Mouse (Mus musculus) hindlimb bud, embryonic 11.5 days (tissue): ENCODE measurements around the gene Ssna1.

Experiments used
- DNase-seq: peaks from one replicate; pipeline ENCODE4 v3.0.0-alpha.2; 2012; ENCODE audit warnings: low read depth, low spot score; ENCODE audit errors: extremely low spot score

Ssna1 gene

GRCm38 (mm10) chr2:25233421-25233820 is 38.8 kb downstream of the Ssna1 start:
- no peak for DNase-seq

- DNase-seq, result no peak
Observed at GRCm38 (mm10) chr2:25231038-25231437, 41.2 kb downstream of the Ssna1 start.

- DNase-seq, result no peak
Observed at GRCm38 (mm10) chr2:25230581-25230980, 41.7 kb downstream of the Ssna1 start.

GRCm38 (mm10) chr2:25229582-25229981 is 42.7 kb downstream of the Ssna1 start:
- DNase-seq, result no peak

GRCm38 (mm10) chr2:25228995-25229530 is 43.2 kb downstream of the Ssna1 start:
- no peak for DNase-seq

GRCm38 (mm10) chr2:25228431-25228889 is 43.8 kb downstream of the Ssna1 start:
- DNase-seq, result peak; percentile 68

- DNase-seq, result no peak
Observed at GRCm38 (mm10) chr2:25227406-25227805, 44.8 kb downstream of the Ssna1 start.

- DNase-seq, result no peak
Observed at GRCm38 (mm10) chr2:25226864-25227263, 45.4 kb downstream of the Ssna1 start.

GRCm38 (mm10) chr2:25225811-25226379 is 46.3 kb downstream of the Ssna1 start:
- DNase-seq, result no peak

- peak; percentile 98 for DNase-seq
Observed at GRCm38 (mm10) chr2:25224766-25225752, 47.2 kb downstream of the Ssna1 start.

- no peak for DNase-seq
Observed at GRCm38 (mm10) chr2:25224492-25224765, 47.8 kb downstream of the Ssna1 start, which contains the start of gene Tubb4b. TSS of gene Tubb4b (minus strand) at chr2:25224702.

GRCm38 (mm10) chr2:25223681-25224491 is 48.4 kb downstream of the Ssna1 start:
- no peak for DNase-seq

- DNase-seq, result no peak
Observed at GRCm38 (mm10) chr2:25221331-25221772, 50.9 kb downstream of the Ssna1 start.
